Mouse (Mus musculus) forebrain, postnatal 0 days (tissue): ENCODE results near the gene Dagla. TPM values are rescaled to one million over a fixed set of nuclear protein-coding genes. Genes with fewer than 3 reads are reported as not detected.

ENCODE experiments used
- ATAC-seq: fragments of 200-750 bp; cut with Nextera tagmentation; 2 replicates; pipeline ENCODE4 v1.8.0; 2017; ENCODE audit warnings: mild to moderate bottlenecking, moderate library complexity
- DNase-seq: peaks from one replicate; pipeline ENCODE4 v3.0.0-alpha.2; 2015
- H3K27ac ChIP-seq: fragments of 300-500 bp; sonication (generic); 2 replicates; pipeline ENCODE4 v1.5.1; 2014; ENCODE audit warnings: low read depth, mild to moderate bottlenecking, antibody characterized with exemption, low read length, moderate library complexity, mixed read lengths
- H3K27me3 ChIP-seq: fragments of 300-500 bp; sonication (generic); 2 replicates; pipeline ENCODE4 v1.6.1; 2014; ENCODE audit warnings: mild to moderate bottlenecking, low read length, mixed read lengths; ENCODE audit not compliant: insufficient read depth
- H3K36me3 ChIP-seq: fragments of 300-500 bp; sonication (generic); 2 replicates; pipeline ENCODE4 v1.6.1; 2014; ENCODE audit warnings: mild to moderate bottlenecking, moderate library complexity; ENCODE audit not compliant: insufficient read depth
- H3K4me1 ChIP-seq: fragments of 300-500 bp; sonication (generic); 2 replicates; pipeline ENCODE4 v1.6.1; 2014; ENCODE audit warnings: antibody characterized with exemption; ENCODE audit not compliant: insufficient read depth
- H3K4me2 ChIP-seq: fragments of 300-500 bp; sonication (generic); 2 replicates; pipeline ENCODE4 v1.6.1; 2014; ENCODE audit warnings: low read depth, mild to moderate bottlenecking, moderate library complexity
- H3K4me3 ChIP-seq: fragments of 300-500 bp; sonication (generic); 2 replicates; pipeline ENCODE4 v1.5.1; 2014; ENCODE audit warnings: low read depth, low read length, mixed read lengths
- H3K9ac ChIP-seq: fragments of 300-500 bp; sonication (generic); 2 replicates; pipeline ENCODE4 v1.6.1; 2014; ENCODE audit warnings: mild to moderate bottlenecking
- H3K9me3 ChIP-seq: fragments of 300-500 bp; sonication (generic); 2 replicates; pipeline ENCODE4 v1.6.1; 2016; ENCODE audit warnings: low read length
- CTCF ChIP-seq: sonication (generic); IDR thresholded peaks from 2 replicates; pipeline ENCODE4 v1.5.1; 2016; ENCODE audit warnings: antibody characterized with exemption, control low read depth, low read depth
- WGBS: fragments of 180-500 bp; shearing (Covaris S2); extraction: QIAGEN DNeasy Blood & Tissue Kit; methylation state at CpG from one replicate; pipeline ENCODE4 v1.1.7; 2014; 5-methylcytosine and 5-hydroxymethylcytosine counted together
- polyA plus RNA-seq: library from polyadenylated mRNA; unstranded; fragments of >200 nt; fragmentation: Nextera tagmentation; extraction: Ambion mirVana; gene quantifications from 2 replicates; pipeline ENCODE4 v1.2.1, GENCODE M21; 2015
- total RNA-seq: library from RNA; depleted of rRNA; stranded (reverse); fragments of >200 nt; gene quantifications from 2 replicates; pipeline ENCODE4 v1.2.3, GENCODE M21; 2014

The Dagla gene
- total and polyA plus RNA-seq, 2 experiments from 2014 or later = 11.2 to 21.8 TPM

- no peak for DNase-seq
- TF ChIP-seq CTCF = no peak
- Histone ChIP-seq H3K4me1 (no peaks in the 10 kb centered on the region), H3K27ac (no peak overlapping the region), H3K27me3 (no peaks in the 10 kb centered on the region; the same call in 1 of the 2 replicates), H3K36me3 (no peaks in the 10 kb centered on the region), H3K9ac (no peak overlapping the region), H3K9me3 (no peaks in the 10 kb centered on the region), H3K4me2 (no peak overlapping the region), H3K4me3 (no peak overlapping the region)
- 12% methylated on average over 5 of the region's 5 CpGs for WGBS
- no peak for ATAC-seq
Measured at GRCm38 (mm10) chr19:10231871-10232270, 72.8 kb downstream of the Dagla start.

- no peaks in the 10 kb centered on the region for H3K4me1 ChIP-seq
- ATAC-seq = no peak
- WGBS = 18% methylated on average over 7 of the region's 7 CpGs
Measured at GRCm38 (mm10) chr19:10231016-10231415, 73.7 kb downstream of the Dagla start.

GRCm38 (mm10) chr19:10225767-10226166 is 78.9 kb downstream of the Dagla start:
- 79% methylated on average over 4 of the region's 4 CpGs for WGBS
- no peak overlapping the region for H3K4me3 ChIP-seq
- DNase-seq (no peak), ATAC-seq (no peak)
- TF ChIP-seq CTCF = no peak
- H3K27me3 ChIP-seq = no peaks in the 10 kb centered on the region
- H3K9me3 ChIP-seq = no peaks in the 10 kb centered on the region
- no peak overlapping the region for H3K4me2 ChIP-seq
- H3K36me3 ChIP-seq = no peaks in the 10 kb centered on the region
- no peaks in the 10 kb centered on the region for H3K4me1 ChIP-seq
- no peak overlapping the region for H3K9ac ChIP-seq
- H3K27ac ChIP-seq = no peak overlapping the region

More at GRCm38 (mm10) chr19:10231016-10231415, 73.7 kb downstream of the Dagla start:
- Histone ChIP-seq H3K36me3 (no peaks in the 10 kb centered on the region), H3K4me3 (no peak overlapping the region), H3K9ac (no peak overlapping the region), H3K27me3 (no peaks in the 10 kb centered on the region), H3K27ac (no peak overlapping the region), H3K9me3 (no peaks in the 10 kb centered on the region), H3K4me2 (no peak overlapping the region)
- DNase-seq = no peak
- TF ChIP-seq CTCF = no peak

- Histone ChIP-seq H3K9ac (no peak overlapping the region), H3K4me1 (no peaks in the 10 kb centered on the region), H3K4me2 (no peak overlapping the region), H3K36me3 (no peaks in the 10 kb centered on the region), H3K4me3 (no peak overlapping the region), H3K27ac (no peak overlapping the region), H3K9me3 (no peaks in the 10 kb centered on the region), H3K27me3 (no peaks in the 10 kb centered on the region)
- ATAC-seq (no peak), DNase-seq (no peak)
- TF ChIP-seq CTCF = no peak
- 39% methylated on average over 26 of the region's 26 CpGs for WGBS
Measured at GRCm38 (mm10) chr19:10224637-10225453, 79.8 kb downstream of the Dagla start.

- no peak for DNase-seq
- H3K27me3 ChIP-seq = no peaks in the 10 kb centered on the region
- no peak overlapping the region for H3K4me3 ChIP-seq
- ATAC-seq = no peak
- H3K9me3 ChIP-seq = no peaks in the 10 kb centered on the region
- H3K27ac ChIP-seq = no peak overlapping the region
- 74% methylated on average over 4 of the region's 4 CpGs for WGBS
- H3K36me3 ChIP-seq = no peaks in the 10 kb centered on the region
- H3K9ac ChIP-seq = no peak overlapping the region
- no peak overlapping the region for H3K4me2 ChIP-seq
- no peaks in the 10 kb centered on the region for H3K4me1 ChIP-seq
- no peak for TF ChIP-seq CTCF
Measured at GRCm38 (mm10) chr19:10223561-10223960, 81.1 kb downstream of the Dagla start.

- Histone ChIP-seq H3K27me3 (no peaks in the 10 kb centered on the region), H3K4me2 (no peak overlapping the region), H3K36me3 (no peaks in the 10 kb centered on the region), H3K9me3 (no peaks in the 10 kb centered on the region), H3K4me1 (no peaks in the 10 kb centered on the region), H3K9ac (no peak overlapping the region), H3K27ac (no peak overlapping the region), H3K4me3 (no peak overlapping the region)
- no peak for ATAC-seq
- TF ChIP-seq CTCF = no peak
- 53% methylated on average over 8 of the region's 8 CpGs for WGBS
- DNase-seq = no peak
Measured at GRCm38 (mm10) chr19:10222656-10223055, 82.0 kb downstream of the Dagla start.

- Histone ChIP-seq H3K4me3 (no peak overlapping the region), H3K27me3 (no peaks in the 10 kb centered on the region), H3K27ac (no peak overlapping the region), H3K9ac (no peak overlapping the region), H3K36me3 (no peaks in the 10 kb centered on the region), H3K4me2 (no peak overlapping the region), H3K9me3 (no peaks in the 10 kb centered on the region), H3K4me1 (no peaks in the 10 kb centered on the region)
- 67% methylated on average over 4 of the region's 4 CpGs for WGBS
- DNase-seq (no peak), ATAC-seq (0 out of 2 replicates have a peak, but pooled peaks have one; percentile 51)
- TF ChIP-seq CTCF = no peak
Measured at GRCm38 (mm10) chr19:10221585-10221984, 83.1 kb downstream of the Dagla start.
